Comparison of ENCODE assay signal across 12 mouse cellular contexts in the genomic region with DNA sequence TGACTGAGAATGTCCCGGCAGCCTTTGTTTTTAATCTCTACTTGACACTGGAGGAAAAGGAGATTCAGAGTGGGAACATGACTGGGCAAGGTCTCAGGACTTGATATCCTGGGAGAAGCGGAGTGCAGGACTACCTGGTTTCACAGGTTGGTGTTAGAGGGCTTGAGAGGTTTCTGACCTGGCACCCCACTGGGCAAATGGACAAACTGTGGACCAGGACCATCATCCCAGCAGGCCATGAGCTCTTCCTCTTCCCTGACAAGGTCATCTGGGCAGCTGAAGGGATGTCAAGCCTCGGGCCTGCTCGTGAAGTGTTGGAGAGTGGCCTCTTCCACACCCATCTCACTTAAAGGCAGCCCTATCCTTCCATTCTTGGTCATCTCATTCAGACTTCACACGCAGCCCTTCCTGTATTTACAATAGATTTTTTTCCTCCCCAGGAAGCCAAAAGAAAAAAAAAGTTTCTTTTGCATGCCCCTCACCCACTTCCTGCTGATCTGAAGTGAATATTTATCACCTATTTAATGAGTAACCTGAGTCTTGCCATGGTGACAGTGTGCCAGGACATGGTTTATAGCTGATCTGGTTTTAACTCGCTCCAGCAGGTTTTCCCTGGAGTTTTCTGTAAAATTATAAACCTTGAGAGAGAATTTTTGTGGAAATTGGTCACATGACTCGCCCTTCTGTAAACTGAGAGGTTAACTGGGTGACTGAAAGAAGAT.
A peak's percentile ranks its signal among the peaks of the same experiment; 100 is the strongest.
DNase-seq lines count a peak whose midpoint lies in the region; ATAC-seq and TF ChIP-seq lines count a peak whose summit lies in the region.
"Had no signal": no experiment of that assay in that cellular context is flagged by ENCODE, and none has a peak within 500 bp of the region (broad histone marks: within the 10 kb centered on the region; RNA-seq: fewer than 3 reads in every experiment).

No protein-coding gene starts in this region.

- no peak overlapping the region for H3K4me2 ChIP-seq in embryonic facial prominence, embryonic 15.5 days (replicated peaks)
- no peak overlapping the region for H3K4me2 ChIP-seq in liver, embryonic 13.5 days
- H3K4me2 ChIP-seq: neural tube, embryonic 12.5 days had no signal

- no peaks in the 10 kb centered on the region for H3K9me3 ChIP-seq in embryonic facial prominence, embryonic 15.5 days (replicated peaks)
- H3K9me3 ChIP-seq in liver, embryonic 13.5 days (replicated peaks): no peaks in the 10 kb centered on the region
- H3K9me3 ChIP-seq: neural tube, embryonic 12.5 days had no signal

- 26% methylated on average over 7 of the region's 7 CpGs for WGBS in liver, adult 2 months
- 59% methylated on average over 7 of the region's 7 CpGs for WGBS in embryonic facial prominence, embryonic 15.5 days
- WGBS in liver, embryonic 13.5 days (ENCODE audit: insufficient replicate concordance): 27% methylated on average over 7 of the region's 7 CpGs

- no peaks in the 10 kb centered on the region for H3K27me3 ChIP-seq in liver, adult 2 months (ENCODE audit: control insufficient read depth, insufficient read depth, low read length)
- H3K27me3 ChIP-seq in embryonic facial prominence, embryonic 15.5 days: no peaks in the 10 kb centered on the region
- no peaks in the 10 kb centered on the region for H3K27me3 ChIP-seq in liver, embryonic 13.5 days
- H3K27me3 ChIP-seq: neural tube, embryonic 12.5 days had no signal

- H3K4me1 ChIP-seq in liver, adult 2 months (ENCODE audit: control insufficient read depth, insufficient read depth, low read length): peaks cover 9% of the 10 kb centered on the region
- peaks cover 37% of the 10 kb centered on the region for H3K4me1 ChIP-seq in embryonic facial prominence, embryonic 15.5 days
- peaks cover 13% of the 10 kb centered on the region for H3K4me1 ChIP-seq in liver, embryonic 13.5 days (replicated peaks)

- TF ChIP-seq CTCF in liver, adult 2 months (IDR thresholded peaks at IDR 0.05; ENCODE audit: low read depth, low read length): no peak

- peak; percentile 67 for DNase-seq in liver, adult 2 months (ENCODE audit: extremely low read depth, low read depth, low spot score)
- DNase-seq in liver: no peak
- DNase-seq in kidney, adult 8-10 months: peak; percentile 91 to 96
- DNase-seq in liver, embryonic 13.5 days: no peak
- DNase-seq in cerebellum, postnatal 25 days: no peak
- no peak for DNase-seq in ovary, postnatal 10 days (ENCODE audit: low spot score)
- DNase-seq: gastrocnemius, postnatal 10 days; left cerebral cortex, postnatal 4 days had no signal

- H3K9ac ChIP-seq in liver, adult 2 months (ENCODE audit: low read depth, low read length): no peak overlapping the region
- no peak overlapping the region for H3K9ac ChIP-seq in embryonic facial prominence, embryonic 15.5 days
- no peak overlapping the region for H3K9ac ChIP-seq in liver, embryonic 13.5 days
- H3K9ac ChIP-seq: neural tube, embryonic 12.5 days had no signal

- no peak for TF ChIP-seq POLR2A in liver, adult 2 months (IDR thresholded peaks at IDR 0.05; ENCODE audit: extremely low read depth, insufficient read depth, low read length)

- peak overlapping the region; percentile 12; the same call in 1 of the 2 replicates for H3K27ac ChIP-seq in liver, adult 2 months (replicated peaks; ENCODE audit: insufficient read depth, low read depth, low read length)
- 0 out of 2 replicates have a peak overlapping the region, but pooled peaks have one; percentile 6 for H3K27ac ChIP-seq in embryonic facial prominence, embryonic 15.5 days (replicated peaks)
- peak overlapping the region; percentile 48; the same call in 1 of the 2 replicates for H3K27ac ChIP-seq in liver, embryonic 13.5 days
- H3K27ac ChIP-seq: neural tube, embryonic 12.5 days had no signal

- H3K36me3 ChIP-seq in liver, adult 2 months (ENCODE audit: control insufficient read depth, insufficient read depth, low read length): no peaks in the 10 kb centered on the region
- H3K36me3 ChIP-seq in embryonic facial prominence, embryonic 15.5 days: no peaks in the 10 kb centered on the region
- no peaks in the 10 kb centered on the region for H3K36me3 ChIP-seq in liver, embryonic 13.5 days
- H3K36me3 ChIP-seq: G1E; neural tube, embryonic 12.5 days had no signal

- no peaks in the 10 kb centered on the region for H3K79me2 ChIP-seq in liver, adult 2 months (ENCODE audit: control insufficient read depth, insufficient read depth, low read length)

- ATAC-seq in embryonic facial prominence, embryonic 15.5 days (ENCODE audit: insufficient number of reproducible peaks, low FRiP score, low TSS enrichment, low read depth): no peak
- ATAC-seq in liver, embryonic 13.5 days (ENCODE audit: low read depth): no peak
- ATAC-seq in monocyte, adult 5-6 weeks (replicated peaks; ENCODE audit: insufficient number of reproducible peaks, low FRiP score, low TSS enrichment, poor library complexity, severe bottlenecking): no peak

- H3K4me3 ChIP-seq in liver, adult 2 months (ENCODE audit: insufficient read depth, low read depth, low read length): no peak overlapping the region
- no peak overlapping the region for H3K4me3 ChIP-seq in embryonic facial prominence, embryonic 15.5 days (replicated peaks)
- no peak overlapping the region for H3K4me3 ChIP-seq in liver, embryonic 13.5 days (replicated peaks)
- H3K4me3 ChIP-seq: neural tube, embryonic 12.5 days had no signal

Comparison
In these comparisons a context has a peak if more than half of its experiments do, and no peak if none do; other contexts are left out.
1. DNase-seq: peak in liver, adult 2 months (single experiment) and kidney, adult 8-10 months (2 of 2); none in liver (single experiment), liver, embryonic 13.5 days (single experiment), cerebellum, postnatal 25 days (0 of 2) and ovary, postnatal 10 days (single experiment).
2. Peak in every context shown above with its lines, with median percentiles within 50 percentile points of each other: H3K27ac ChIP-seq.